Mouse (Mus musculus) layer of hippocampus, postnatal 25 days (tissue): Measurements from ENCODE around the gene Slc45a3. TPM values are rescaled to one million over a fixed set of nuclear protein-coding genes. Genes with fewer than 3 reads are reported as not detected.

Experiments used
- DNase-seq, 2 experiments: peaks; one replicate each; pipeline ENCODE4 v3.0.0; 2022; ENCODE audit warnings: mixed read lengths in 2 of 2, low spot score in 1 of 2; ENCODE audit errors: extremely low spot score in 1 of 2
- total RNA-seq, 2 experiments: library from RNA; stranded (reverse); gene quantifications; 2 replicates each; pipeline ENCODE4 v1.2.3; 2021

Slc45a3 gene
- total RNA-seq, 2 experiments from 2014 or later = 2.4 TPM

GRCm38 (mm10) chr1:132016691-132017090 lies 53.9 kb downstream of the Slc45a3 start:
- DNase-seq = no peak

- DNase-seq = no peak
Observed at GRCm38 (mm10) chr1:132019876-132020275, 57.1 kb downstream of the Slc45a3 start.

- DNase-seq = no peak
Observed at GRCm38 (mm10) chr1:132022107-132022506, 59.3 kb downstream of the Slc45a3 start.

GRCm38 (mm10) chr1:132026925-132027646 lies 64.3 kb downstream of the Slc45a3 start:
- DNase-seq = no peak

DNA sequence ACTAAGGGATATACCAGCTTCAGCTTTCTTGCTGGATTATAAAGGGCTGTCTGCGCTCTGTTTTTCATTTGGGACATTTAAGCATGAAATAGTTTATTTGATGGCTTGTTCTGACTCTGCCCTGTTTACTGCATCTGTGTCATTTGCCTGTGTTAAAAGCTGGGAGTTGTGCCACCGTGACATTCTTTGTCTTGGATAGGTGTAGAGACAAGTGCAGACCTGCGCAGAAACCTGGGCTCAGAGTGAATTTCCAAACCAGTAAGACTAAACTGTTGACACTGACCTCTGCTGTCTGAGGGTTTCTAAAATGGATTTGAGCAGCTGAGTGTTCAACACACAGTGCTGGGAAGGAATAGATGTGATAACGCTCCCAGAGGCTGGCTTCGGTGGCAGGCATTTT lies 65.2 kb downstream of the Slc45a3 start:
- DNase-seq = no peak

- DNase-seq = no peak
Observed at GRCm38 (mm10) chr1:132028413-132028812, 65.6 kb downstream of the Slc45a3 start.

DNA sequence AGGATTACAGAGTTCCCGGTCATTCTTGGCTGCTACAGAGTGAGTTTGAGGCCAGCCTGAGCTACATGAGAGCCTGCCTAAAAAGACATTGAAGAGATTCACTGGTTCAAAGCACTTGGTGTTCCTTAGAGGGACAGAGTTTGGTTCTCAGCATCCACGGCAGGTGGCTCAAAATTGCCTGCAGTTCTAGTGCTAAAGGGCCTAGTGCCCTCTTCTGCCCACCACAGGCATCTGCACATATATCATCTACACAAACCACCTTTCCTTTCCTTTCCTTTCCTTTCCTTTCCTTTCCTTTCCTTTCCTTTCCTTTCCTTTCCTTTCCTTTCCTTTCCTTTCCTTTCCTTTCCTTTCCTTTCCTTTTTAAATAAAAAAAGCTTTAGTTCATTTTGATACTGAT lies 67.8 kb downstream of the Slc45a3 start:
- DNase-seq = no peak

- DNase-seq = no peak
Observed at GRCm38 (mm10) chr1:132032172-132032571, 69.4 kb downstream of the Slc45a3 start.

Other genes starting within 250 kb of the Slc45a3 start
- gene Slc26a9, start 218.9 kb upstream of the Slc45a3 start, total RNA-seq = under 1 TPM; 0.12 to 0.15 TPM
- 1 to 10 TPM; 2.0 to 3.2 TPM for gene Pm20d1, start 165.6 kb upstream of the Slc45a3 start, total RNA-seq
- 10 to 100 TPM; 61.5 to 66.5 TPM for gene Slc41a1, start 135.5 kb upstream of the Slc45a3 start, total RNA-seq
- 1 to 10 TPM; 7.3 to 8.0 TPM for gene Rab29, start 95.7 kb upstream of the Slc45a3 start, total RNA-seq
- 100 to 1,000 TPM; 150 to 157 TPM for gene Nucks1, start 52.4 kb upstream of the Slc45a3 start, total RNA-seq
- gene Elk4, start 44.6 kb downstream of the Slc45a3 start, total RNA-seq = 10 to 100 TPM; 51.8 to 60.4 TPM
- gene Mfsd4a, start 105.1 kb downstream of the Slc45a3 start, total RNA-seq = 10 to 100 TPM; 61.3 to 72.8 TPM
- gene Cdk18, start 176.7 kb downstream of the Slc45a3 start, total RNA-seq = 10 to 100 TPM; 24.4 to 25.7 TPM
- gene Lemd1, start 228.5 kb downstream of the Slc45a3 start, total RNA-seq = 1 to 10 TPM; 1.1 to 1.7 TPM
- under 1 TPM; 0.25 to 0.92 TPM for gene AC124108.1, start 228.5 kb downstream of the Slc45a3 start, total RNA-seq